Comparison of ENCODE assay signal across 8 mouse cellular contexts in genomic region chr5:24343977-24344436, GRCm38 (mm10). TPM values are rescaled to one million over a fixed set of nuclear protein-coding genes. Genes with fewer than 3 reads are reported as not detected.
DNase-seq lines count a peak whose midpoint lies in the region; ATAC-seq and TF ChIP-seq lines count a peak whose summit lies in the region.

No protein-coding gene starts in this region.

- no peaks in the 10 kb centered on the region for H3K9me3 ChIP-seq in hindbrain, embryonic 11.5 days (ENCODE audit: control insufficient read depth, low read length)

- WGBS in spleen, adult 2 months: 38% methylated on average over 2 of the region's 2 CpGs
- 3% methylated on average over 2 of the region's 2 CpGs for WGBS in hindbrain, embryonic 11.5 days

- no peaks in the 10 kb centered on the region; the same call in 1 of the 2 replicates for H3K27me3 ChIP-seq in spleen, adult 2 months (ENCODE audit: control insufficient read depth, insufficient read depth, low read length)
- 0 out of 2 replicates have a peak, but pooled peaks cover 5% of the 10 kb centered on the region for H3K27me3 ChIP-seq in hindbrain, embryonic 11.5 days (ENCODE audit: control insufficient read depth, insufficient read depth, low read length)

- peak overlapping the region; percentile 78 for H3K27ac ChIP-seq in spleen, adult 2 months (ENCODE audit: insufficient read depth, low read length)
- peak overlapping the region; percentile 100 for H3K27ac ChIP-seq in hindbrain, embryonic 11.5 days (ENCODE audit: low read depth, low read length)

- H3K4me3 ChIP-seq in spleen, adult 2 months (ENCODE audit: extremely low read depth, insufficient read depth, insufficient read length): no peak overlapping the region
- 0 out of 2 replicates have a peak overlapping the region, but pooled peaks have one; percentile 12 for H3K4me3 ChIP-seq in hindbrain, embryonic 11.5 days (ENCODE audit: low read depth, low read length)

- H3K36me3 ChIP-seq in spleen, adult 2 months (ENCODE audit: control insufficient read depth, insufficient read depth, low read length): no peaks in the 10 kb centered on the region
- H3K36me3 ChIP-seq in hindbrain, embryonic 11.5 days (ENCODE audit: control insufficient read depth, insufficient read depth, low read length): no peaks in the 10 kb centered on the region

- peaks cover 21% of the 10 kb centered on the region for H3K4me1 ChIP-seq in spleen, adult 2 months (ENCODE audit: control insufficient read depth, insufficient read depth, insufficient read length)
- H3K4me1 ChIP-seq in hindbrain, embryonic 11.5 days (replicated peaks; ENCODE audit: control insufficient read depth, insufficient read depth, low read length): peaks cover 26% of the 10 kb centered on the region

- H3K4me2 ChIP-seq in hindbrain, embryonic 11.5 days (replicated peaks; ENCODE audit: low read depth, low read length): peak overlapping the region; percentile 26

- no peak for TF ChIP-seq POLR2A in spleen, adult 2 months (IDR thresholded peaks at IDR 0.05; ENCODE audit: low read depth, low read length)

- TF ChIP-seq CTCF in spleen, adult 2 months (IDR thresholded peaks at IDR 0.05; ENCODE audit: extremely low read depth, insufficient read depth, insufficient read length, insufficient replicate concordance): no peak

- ATAC-seq in hindbrain, embryonic 11.5 days (ENCODE audit: low FRiP score): peak; percentile 84
- ATAC-seq in erythroblast, adult 5-6 weeks (replicated peaks; ENCODE audit: low FRiP score, poor library complexity, severe bottlenecking): no peak

- no peak for DNase-seq in spleen, adult 2 months (ENCODE audit: low read depth in 1 of 2, low spot score in 2 of 2)
- DNase-seq in spleen, postnatal 4 days (ENCODE audit: low spot score in 2 of 2): no peak
- DNase-seq in hindbrain, embryonic 11.5 days (ENCODE audit: low spot score): peak; percentile 92
- DNase-seq in mesoderm, embryonic 11.5 days (ENCODE audit: low read depth, low spot score): peak; percentile 85
- DNase-seq in thymus, postnatal 14 days: peak; percentile 77
- DNase-seq in left cerebral cortex, adult 11 months (ENCODE audit: low spot score): no peak
- no peak for DNase-seq in cerebellum, adult 9-11 months

- peak overlapping the region; percentile 69 for H3K9ac ChIP-seq in hindbrain, embryonic 11.5 days (ENCODE audit: low read depth, low read length)

RNA-seq across cellular contexts. Expression of gene Kcnh2, which starts 7.4 kb away (rescaled TPM):
- 5.5 and 8.4 TPM in 2 replicates for polyA plus RNA-seq in spleen, adult 2 months (2012; rRNA removed)
- 11.9 and 12.3 TPM in 2 replicates for polyA plus RNA-seq in hindbrain, embryonic 11.5 days (2014; fragmentation: Nextera tagmentation; extraction: Ambion mirVana)
- not detected in 2 replicates for total RNA-seq in erythroblast, adult 5-6 weeks (2015; ENCODE audit: low replicate concordance)
- total RNA-seq in erythroblast, adult 5-6 weeks (2017; ENCODE audit: low replicate concordance): 0.14 TPM in 1 of 2 replicates, not detected in the other

RNA-seq across cellular contexts. Expression of gene Nos3, which starts 20.6 kb away (rescaled TPM):
- 8.4 and 8.5 TPM in 2 replicates for polyA plus RNA-seq in spleen, adult 2 months (2012; rRNA removed)
- 4.5 and 5.2 TPM in 2 replicates for polyA plus RNA-seq in hindbrain, embryonic 11.5 days (2014; fragmentation: Nextera tagmentation; extraction: Ambion mirVana)
- total RNA-seq in erythroblast, adult 5-6 weeks (2015; ENCODE audit: low replicate concordance): not detected in 2 replicates
- total RNA-seq in erythroblast, adult 5-6 weeks (2017; ENCODE audit: low replicate concordance): not detected in 2 replicates

RNA-seq across cellular contexts. Expression of gene Atg9b, which starts 47.9 kb away (rescaled TPM):
- polyA plus RNA-seq in spleen, adult 2 months (2012; rRNA removed): 0.71 and 1.2 TPM in 2 replicates
- polyA plus RNA-seq in hindbrain, embryonic 11.5 days (2014; fragmentation: Nextera tagmentation; extraction: Ambion mirVana): 0.12 and 0.28 TPM in 2 replicates
- total RNA-seq in erythroblast, adult 5-6 weeks (2015; ENCODE audit: low replicate concordance): not detected in 2 replicates
- total RNA-seq in erythroblast, adult 5-6 weeks (2017; ENCODE audit: low replicate concordance): not detected in 2 replicates

RNA-seq across cellular contexts. Expression of gene Abcb8, which starts 49.5 kb away (rescaled TPM):
- 31.3 and 35.7 TPM in 2 replicates for polyA plus RNA-seq in spleen, adult 2 months (2012; rRNA removed)
- 29.7 and 31.7 TPM in 2 replicates for polyA plus RNA-seq in hindbrain, embryonic 11.5 days (2014; fragmentation: Nextera tagmentation; extraction: Ambion mirVana)
- total RNA-seq in erythroblast, adult 5-6 weeks (2015; ENCODE audit: low replicate concordance): 11.3 and 22.7 TPM in 2 replicates
- 2.9 and 5.5 TPM in 2 replicates for total RNA-seq in erythroblast, adult 5-6 weeks (2017; ENCODE audit: low replicate concordance)

Comparison
In these comparisons a context has a peak if more than half of its experiments do, and no peak if none do; other contexts are left out.
1. DNase-seq: peak in hindbrain, embryonic 11.5 days (single experiment), mesoderm, embryonic 11.5 days (single experiment) and thymus, postnatal 14 days (single experiment); none in spleen, adult 2 months (0 of 2), spleen, postnatal 4 days (0 of 2), left cerebral cortex, adult 11 months (single experiment) and cerebellum, adult 9-11 months (single experiment).